Mouse (Mus musculus): ENCODE results near the gene Rubcnl.

The Rubcnl gene

GRCm38 (mm10) chr14:75015856-75016714 lies at the start of gene Rubcnl:
Gene Rubcnl, plus strand, starts transcription at chr14:75016027.
- peak; percentile 34 to 65 for DNase-seq (ENCODE audit: low spot score in 2 of 2)

GRCm38 (mm10) chr14:74972216-74972615 lies 43.6 kb upstream of the Rubcnl start:
- DNase-seq (ENCODE audit: low spot score in 2 of 2): no peak

GRCm38 (mm10) chr14:74972687-74973086 lies 43.1 kb upstream of the Rubcnl start:
- DNase-seq (ENCODE audit: low spot score in 2 of 2): no peak

GRCm38 (mm10) chr14:74974136-74974651 lies 41.6 kb upstream of the Rubcnl start:
- no peak for DNase-seq (ENCODE audit: low spot score in 2 of 2)

- no peak for DNase-seq (ENCODE audit: low spot score in 2 of 2)
Observed at GRCm38 (mm10) chr14:74976972-74977371, 38.9 kb upstream of the Rubcnl start.

- DNase-seq (ENCODE audit: low spot score in 2 of 2): no peak
Observed at GRCm38 (mm10) chr14:74981016-74981415, 34.8 kb upstream of the Rubcnl start.

GRCm38 (mm10) chr14:74983079-74983478 lies 32.7 kb upstream of the Rubcnl start:
- DNase-seq (ENCODE audit: low spot score in 2 of 2): no peak

GRCm38 (mm10) chr14:74984817-74985391 lies 30.9 kb upstream of the Rubcnl start:
- DNase-seq (ENCODE audit: low spot score in 2 of 2): no peak

- no peak for DNase-seq (ENCODE audit: low spot score in 2 of 2)
Observed at GRCm38 (mm10) chr14:74985658-74986057, 30.2 kb upstream of the Rubcnl start.

- no peak for DNase-seq (ENCODE audit: low spot score in 2 of 2)
Observed at GRCm38 (mm10) chr14:74986527-74986926, 29.3 kb upstream of the Rubcnl start.

GRCm38 (mm10) chr14:74989322-74989721 lies 26.5 kb upstream of the Rubcnl start:
- DNase-seq (ENCODE audit: low spot score in 2 of 2): no peak

- no peak for DNase-seq (ENCODE audit: low spot score in 2 of 2)
Observed at GRCm38 (mm10) chr14:74989909-74990308, 25.9 kb upstream of the Rubcnl start.

- peak in 1 of 2 experiments; percentile 5 for DNase-seq (ENCODE audit: low spot score in 2 of 2)
Observed at GRCm38 (mm10) chr14:74990504-74990903, 25.3 kb upstream of the Rubcnl start.

- no peak for DNase-seq (ENCODE audit: low spot score in 2 of 2)
Observed at GRCm38 (mm10) chr14:74996556-74996955, 19.3 kb upstream of the Rubcnl start.

GRCm38 (mm10) chr14:74997041-74997440 lies 18.8 kb upstream of the Rubcnl start:
- DNase-seq (ENCODE audit: low spot score in 2 of 2): no peak

GRCm38 (mm10) chr14:75001364-75001763 lies 14.5 kb upstream of the Rubcnl start:
- no peak for DNase-seq (ENCODE audit: low spot score in 2 of 2)

GRCm38 (mm10) chr14:75003356-75003755 lies 12.5 kb upstream of the Rubcnl start:
- DNase-seq (ENCODE audit: low spot score in 2 of 2): no peak

- DNase-seq (ENCODE audit: low spot score in 2 of 2): no peak
Observed at GRCm38 (mm10) chr14:75005478-75006199, 10.2 kb upstream of the Rubcnl start.

- DNase-seq (ENCODE audit: low spot score in 2 of 2): no peak
Observed at GRCm38 (mm10) chr14:75010346-75010745, 5.5 kb upstream of the Rubcnl start.

GRCm38 (mm10) chr14:75010986-75011655 lies 4.7 kb upstream of the Rubcnl start:
- no peak for DNase-seq (ENCODE audit: low spot score in 2 of 2)

GRCm38 (mm10) chr14:75016715-75017020 lies 841 bp downstream of the Rubcnl start:
- DNase-seq (ENCODE audit: low spot score in 2 of 2): no peak

- no peak for DNase-seq (ENCODE audit: low spot score in 2 of 2)
Observed at GRCm38 (mm10) chr14:75017277-75017676, 1.4 kb downstream of the Rubcnl start.

Measured in cerebellum, postnatal 4 days (tissue).